Mouse (Mus musculus): ENCODE data around the gene Pak4. TPM values are rescaled to one million over a fixed set of nuclear protein-coding genes. Genes with fewer than 3 reads are reported as not detected.

The Pak4 gene
- polyA plus RNA-seq, 1 experiment, result 36.9 TPM

DNA sequence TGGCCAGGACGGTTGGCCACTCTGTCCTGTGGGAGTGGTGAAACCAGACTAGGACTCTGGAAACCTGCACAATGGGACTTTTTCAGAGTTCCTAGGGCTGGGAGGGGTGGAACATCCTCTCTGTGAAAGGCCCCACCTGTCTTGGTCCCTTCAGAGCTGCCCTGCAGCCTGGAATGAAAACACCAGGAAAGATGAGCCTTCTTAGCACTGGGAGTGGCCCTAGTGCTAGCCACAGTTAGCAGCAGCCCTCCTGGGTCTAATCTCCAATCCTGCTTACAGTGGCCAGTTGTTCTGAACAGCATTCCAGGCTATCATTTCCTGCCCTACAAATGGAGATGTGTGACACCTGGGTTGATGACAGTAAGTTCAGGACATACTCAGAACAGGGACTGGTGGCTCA lies 6.1 kb downstream of the Pak4 start:
- DNase-seq, result no peak
- H3K4me3 ChIP-seq (ENCODE audit: insufficient read depth, low read depth, low read length), result no peak overlapping the region
- no peak overlapping the region for H3K27ac ChIP-seq (ENCODE audit: insufficient read depth, low read depth, low read length)
- no peak for TF ChIP-seq CTCF (conservative IDR thresholded peaks at IDR 0.05; ENCODE audit: insufficient read depth, insufficient read length, low read depth, low read length)
- peaks cover 61% of the 10 kb centered on the region for H3K4me1 ChIP-seq (ENCODE audit: control insufficient read depth, insufficient read depth, low read length)
- no peaks in the 10 kb centered on the region for H3K27me3 ChIP-seq (replicated peaks; ENCODE audit: control insufficient read depth, insufficient read depth, low read length)
- WGBS, result 48% methylated on average over 1 of the region's 1 CpGs
- no peaks in the 10 kb centered on the region for H3K36me3 ChIP-seq (ENCODE audit: control insufficient read depth, insufficient read depth, low read length)

GRCm38 (mm10) chr7:28587644-28588043 lies 10.3 kb downstream of the Pak4 start:
- DNase-seq, result peak; percentile 84

GRCm38 (mm10) chr7:28586663-28587411 lies 11.1 kb downstream of the Pak4 start:
- DNase-seq, result peak; percentile 48
- 50% methylated on average over 6 of the region's 6 CpGs for WGBS
- peaks cover 61% of the 10 kb centered on the region for H3K4me1 ChIP-seq (ENCODE audit: control insufficient read depth, insufficient read depth, low read length)

More at GRCm38 (mm10) chr7:28587644-28588043, 10.3 kb downstream of the Pak4 start:
- no peaks in the 10 kb centered on the region for H3K27me3 ChIP-seq (replicated peaks; ENCODE audit: control insufficient read depth, insufficient read depth, low read length)
- peaks cover 66% of the 10 kb centered on the region for H3K4me1 ChIP-seq (ENCODE audit: control insufficient read depth, insufficient read depth, low read length)
- H3K36me3 ChIP-seq (ENCODE audit: control insufficient read depth, insufficient read depth, low read length), result no peaks in the 10 kb centered on the region
- H3K4me3 ChIP-seq (ENCODE audit: insufficient read depth, low read depth, low read length), result no peak overlapping the region
- no peak for TF ChIP-seq CTCF (conservative IDR thresholded peaks at IDR 0.05; ENCODE audit: insufficient read depth, insufficient read length, low read depth, low read length)
- TF ChIP-seq POLR2A (IDR thresholded peaks at IDR 0.05; ENCODE audit: low read depth, low read length), result no peak
- peak overlapping the region; percentile 63 for H3K27ac ChIP-seq (ENCODE audit: insufficient read depth, low read depth, low read length)

DNA sequence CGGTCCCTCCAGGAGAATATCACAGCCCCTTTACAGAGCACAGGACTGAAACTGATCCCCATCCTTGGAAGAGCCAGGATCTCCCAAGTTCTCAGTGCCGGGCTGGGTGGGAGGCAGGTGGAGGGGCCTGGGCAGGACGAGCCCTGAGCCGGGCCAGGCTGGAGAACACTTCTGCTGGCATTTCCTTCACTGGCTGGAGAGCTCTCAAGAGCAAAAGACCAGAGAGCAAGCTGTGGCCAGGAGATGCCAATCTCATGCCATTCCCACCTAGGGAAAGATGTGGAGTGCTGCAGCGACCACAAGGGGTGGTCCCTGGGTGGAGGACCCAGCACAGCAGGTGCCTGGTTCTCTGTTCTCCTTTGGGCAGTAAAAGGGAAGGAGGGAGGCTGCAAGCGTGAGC lies 13.0 kb downstream of the Pak4 start:
- peaks cover 64% of the 10 kb centered on the region for H3K4me1 ChIP-seq (ENCODE audit: control insufficient read depth, insufficient read depth, low read length)
- H3K36me3 ChIP-seq (ENCODE audit: control insufficient read depth, insufficient read depth, low read length), result no peaks in the 10 kb centered on the region
- no peaks in the 10 kb centered on the region for H3K27me3 ChIP-seq (replicated peaks; ENCODE audit: control insufficient read depth, insufficient read depth, low read length)
- no peak overlapping the region for H3K4me3 ChIP-seq (ENCODE audit: insufficient read depth, low read depth, low read length)
- TF ChIP-seq POLR2A (IDR thresholded peaks at IDR 0.05; ENCODE audit: low read depth, low read length) (no peak), CTCF (conservative IDR thresholded peaks at IDR 0.05; ENCODE audit: insufficient read depth, insufficient read length, low read depth, low read length) (no peak)
- H3K27ac ChIP-seq (ENCODE audit: insufficient read depth, low read depth, low read length), result no peak overlapping the region; the same call in 1 of the 2 replicates
- 46% methylated on average over 6 of the region's 6 CpGs for WGBS
- DNase-seq, result no peak

More at GRCm38 (mm10) chr7:28586663-28587411, 11.1 kb downstream of the Pak4 start:
- TF ChIP-seq CTCF (conservative IDR thresholded peaks at IDR 0.05; ENCODE audit: insufficient read depth, insufficient read length, low read depth, low read length) (no peak), POLR2A (IDR thresholded peaks at IDR 0.05; ENCODE audit: low read depth, low read length) (no peak)
- Histone ChIP-seq H3K4me3 (ENCODE audit: insufficient read depth, low read depth, low read length) (no peak overlapping the region), H3K36me3 (ENCODE audit: control insufficient read depth, insufficient read depth, low read length) (no peaks in the 10 kb centered on the region), H3K27me3 (replicated peaks; ENCODE audit: control insufficient read depth, insufficient read depth, low read length) (no peaks in the 10 kb centered on the region), H3K27ac (ENCODE audit: insufficient read depth, low read depth, low read length) (peak overlapping the region; percentile 57; the same call in 1 of the 2 replicates)

DNA sequence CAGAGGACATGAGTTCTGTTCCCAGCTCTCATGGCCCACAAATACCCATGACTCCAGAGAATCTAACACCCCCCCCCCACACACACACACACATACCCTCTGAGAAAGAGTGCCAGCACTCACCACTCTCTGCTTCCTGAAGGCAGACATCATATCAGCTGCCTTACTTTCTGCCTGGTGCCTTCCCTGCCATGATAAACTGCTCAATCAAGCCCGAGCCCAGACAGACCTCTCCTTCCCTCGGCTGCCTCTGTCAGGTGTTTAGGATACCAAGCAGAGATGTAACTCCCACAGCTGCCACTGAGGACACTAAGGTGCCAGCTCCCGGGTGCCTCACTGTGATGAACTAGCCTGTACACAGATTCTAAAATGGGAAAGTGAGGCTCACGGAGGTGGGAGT lies 13.5 kb downstream of the Pak4 start:
- Histone ChIP-seq H3K4me1 (ENCODE audit: control insufficient read depth, insufficient read depth, low read length) (peaks cover 69% of the 10 kb centered on the region), H3K4me3 (ENCODE audit: insufficient read depth, low read depth, low read length) (no peak overlapping the region), H3K27me3 (replicated peaks; ENCODE audit: control insufficient read depth, insufficient read depth, low read length) (no peaks in the 10 kb centered on the region), H3K36me3 (ENCODE audit: control insufficient read depth, insufficient read depth, low read length) (no peaks in the 10 kb centered on the region), H3K27ac (ENCODE audit: insufficient read depth, low read depth, low read length) (peak overlapping the region; percentile 11)
- 59% methylated on average over 4 of the region's 4 CpGs for WGBS
- DNase-seq, result no peak
- TF ChIP-seq CTCF (conservative IDR thresholded peaks at IDR 0.05; ENCODE audit: insufficient read depth, insufficient read length, low read depth, low read length), result no peak
- TF ChIP-seq POLR2A (IDR thresholded peaks at IDR 0.05; ENCODE audit: low read depth, low read length), result no peak

DNA sequence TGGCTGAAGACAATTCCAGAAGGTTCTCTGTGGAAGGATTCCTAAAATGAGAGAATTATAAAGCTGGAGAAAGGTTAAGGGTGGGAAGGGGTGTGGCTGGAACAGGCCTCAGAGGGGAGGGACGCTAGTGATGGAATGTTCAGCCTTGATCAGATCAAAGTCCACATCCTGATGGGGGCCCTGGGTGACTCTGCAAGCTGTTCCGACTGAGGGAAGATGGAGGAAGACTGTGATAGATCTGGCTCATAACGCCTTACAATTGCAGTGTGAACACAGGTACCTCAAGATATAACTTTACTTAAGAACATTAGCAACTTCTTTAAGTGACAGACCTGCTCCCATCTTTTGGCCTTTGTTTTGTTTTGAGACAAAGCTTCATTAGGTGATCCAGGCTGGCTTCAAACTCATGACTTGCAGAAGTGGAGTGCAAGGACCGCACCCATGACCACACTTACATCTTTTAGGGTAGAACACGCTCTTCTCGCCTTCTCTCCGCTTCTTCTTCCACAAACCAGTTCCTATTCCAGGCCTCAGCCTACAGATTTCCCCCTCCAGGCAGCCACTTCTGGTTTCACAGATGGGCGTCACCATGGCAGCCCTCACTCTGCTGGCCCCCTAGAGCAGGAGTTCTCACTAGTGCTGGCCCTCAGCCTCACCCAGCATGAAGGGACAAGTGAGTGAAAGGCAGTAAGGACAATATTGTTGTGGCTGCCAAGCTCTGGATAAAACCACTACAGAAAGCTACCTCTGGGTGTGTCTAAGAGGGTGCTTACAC lies 14.2 kb downstream of the Pak4 start:
- DNase-seq, result peak; percentile 67
- 64% methylated on average over 8 of the region's 8 CpGs for WGBS
- Histone ChIP-seq H3K27ac (ENCODE audit: insufficient read depth, low read depth, low read length) (peak overlapping the region; percentile 11), H3K4me3 (ENCODE audit: insufficient read depth, low read depth, low read length) (no peak overlapping the region), H3K4me1 (ENCODE audit: control insufficient read depth, insufficient read depth, low read length) (peaks cover 69% of the 10 kb centered on the region), H3K27me3 (replicated peaks; ENCODE audit: control insufficient read depth, insufficient read depth, low read length) (no peaks in the 10 kb centered on the region), H3K36me3 (ENCODE audit: control insufficient read depth, insufficient read depth, low read length) (no peaks in the 10 kb centered on the region)
- TF ChIP-seq CTCF (conservative IDR thresholded peaks at IDR 0.05; ENCODE audit: insufficient read depth, insufficient read length, low read depth, low read length) (no peak), POLR2A (IDR thresholded peaks at IDR 0.05; ENCODE audit: low read depth, low read length) (no peak)

DNA sequence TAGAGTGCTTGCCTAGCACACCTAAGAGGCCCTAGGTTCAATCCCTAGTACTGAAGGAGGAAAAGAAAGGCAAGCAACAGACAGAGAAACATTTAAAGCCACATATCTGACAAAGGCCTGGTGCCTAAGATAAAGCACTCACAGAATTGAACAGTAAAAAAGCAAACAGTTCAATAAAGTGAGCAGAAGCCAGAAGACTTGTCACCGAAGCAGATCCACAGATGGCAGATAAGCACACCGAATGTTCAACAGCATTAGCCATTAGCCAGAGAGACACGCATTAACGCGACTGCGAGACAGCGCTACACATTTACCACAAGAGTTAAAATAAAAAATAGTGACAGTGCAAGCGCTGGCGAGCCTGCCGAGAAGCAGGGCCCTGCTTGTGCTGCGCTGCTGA lies 15.1 kb downstream of the Pak4 start:
- no peaks in the 10 kb centered on the region for H3K27me3 ChIP-seq (replicated peaks; ENCODE audit: control insufficient read depth, insufficient read depth, low read length)
- no peak for DNase-seq
- peaks cover 70% of the 10 kb centered on the region for H3K4me1 ChIP-seq (ENCODE audit: control insufficient read depth, insufficient read depth, low read length)
- H3K27ac ChIP-seq (ENCODE audit: insufficient read depth, low read depth, low read length), result no peak overlapping the region
- TF ChIP-seq POLR2A (IDR thresholded peaks at IDR 0.05; ENCODE audit: low read depth, low read length) (no peak), CTCF (conservative IDR thresholded peaks at IDR 0.05; ENCODE audit: insufficient read depth, insufficient read length, low read depth, low read length) (no peak)
- WGBS, result 76% methylated on average over 11 of the region's 11 CpGs
- no peak overlapping the region for H3K4me3 ChIP-seq (ENCODE audit: insufficient read depth, low read depth, low read length)
- H3K36me3 ChIP-seq (ENCODE audit: control insufficient read depth, insufficient read depth, low read length), result no peaks in the 10 kb centered on the region
